Mouse (Mus musculus): Measurements from ENCODE around the gene Rpl10a. TPM values are rescaled to one million over a fixed set of nuclear protein-coding genes. Genes with fewer than 3 reads are reported as not detected.
"Not testable (repeated sequence)": the region's sequence is repeated elsewhere in the genome, so short reads cannot be mapped to it uniquely, and the experiment has no call there.

Rpl10a gene
- total RNA-seq, 4 experiments from 2014 or later: 377 to 515 (median 422) TPM

GRCm38 (mm10) chr17:28308297-28309195, 19.7 kb upstream of the Rpl10a start:
- peak; percentile 79 to 80 for DNase-seq (ENCODE audit: low spot score in 2 of 2)

GRCm38 (mm10) chr17:28310831-28311230, 17.4 kb upstream of the Rpl10a start:
- DNase-seq (ENCODE audit: low spot score in 2 of 2): no peak

DNA sequence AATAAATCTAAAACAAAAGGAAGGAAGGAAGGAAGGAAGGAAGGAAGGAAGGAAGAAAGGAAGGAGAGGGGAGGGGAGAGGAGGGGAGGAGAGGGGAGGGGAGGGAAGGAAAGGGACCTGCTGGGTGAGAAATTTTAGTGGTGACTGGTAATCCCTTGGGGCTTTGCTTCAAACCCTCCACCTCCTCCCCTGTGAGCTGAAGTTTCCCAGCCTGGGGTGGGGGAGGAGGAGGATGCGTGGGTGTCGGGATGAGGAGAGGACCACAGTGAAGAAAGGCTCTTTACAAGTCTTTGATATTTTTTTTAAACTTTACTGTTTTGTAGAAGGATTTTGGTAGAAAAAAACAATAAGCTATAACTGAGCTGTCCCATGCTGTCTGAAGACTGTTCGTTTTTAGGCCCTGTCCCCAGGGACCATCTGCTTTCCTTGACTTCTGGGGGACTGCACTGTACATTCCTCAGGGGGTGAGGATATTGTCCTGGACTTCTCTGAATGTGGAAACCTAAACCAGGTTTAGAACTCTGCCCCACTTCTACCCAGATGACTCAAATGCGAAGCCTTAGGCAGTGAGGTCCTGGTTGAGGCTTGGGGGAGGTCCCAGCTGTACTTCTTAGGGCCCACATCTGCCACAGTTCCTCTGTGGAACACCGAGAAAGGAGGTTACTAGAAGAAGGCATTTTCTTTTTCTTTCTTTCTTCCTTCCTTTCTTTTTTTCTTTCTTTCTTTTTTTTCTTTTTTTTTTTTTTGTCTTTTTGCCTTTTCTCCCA, 16.7 kb upstream of the Rpl10a start:
- DNase-seq (ENCODE audit: low spot score in 2 of 2): no peak

DNA sequence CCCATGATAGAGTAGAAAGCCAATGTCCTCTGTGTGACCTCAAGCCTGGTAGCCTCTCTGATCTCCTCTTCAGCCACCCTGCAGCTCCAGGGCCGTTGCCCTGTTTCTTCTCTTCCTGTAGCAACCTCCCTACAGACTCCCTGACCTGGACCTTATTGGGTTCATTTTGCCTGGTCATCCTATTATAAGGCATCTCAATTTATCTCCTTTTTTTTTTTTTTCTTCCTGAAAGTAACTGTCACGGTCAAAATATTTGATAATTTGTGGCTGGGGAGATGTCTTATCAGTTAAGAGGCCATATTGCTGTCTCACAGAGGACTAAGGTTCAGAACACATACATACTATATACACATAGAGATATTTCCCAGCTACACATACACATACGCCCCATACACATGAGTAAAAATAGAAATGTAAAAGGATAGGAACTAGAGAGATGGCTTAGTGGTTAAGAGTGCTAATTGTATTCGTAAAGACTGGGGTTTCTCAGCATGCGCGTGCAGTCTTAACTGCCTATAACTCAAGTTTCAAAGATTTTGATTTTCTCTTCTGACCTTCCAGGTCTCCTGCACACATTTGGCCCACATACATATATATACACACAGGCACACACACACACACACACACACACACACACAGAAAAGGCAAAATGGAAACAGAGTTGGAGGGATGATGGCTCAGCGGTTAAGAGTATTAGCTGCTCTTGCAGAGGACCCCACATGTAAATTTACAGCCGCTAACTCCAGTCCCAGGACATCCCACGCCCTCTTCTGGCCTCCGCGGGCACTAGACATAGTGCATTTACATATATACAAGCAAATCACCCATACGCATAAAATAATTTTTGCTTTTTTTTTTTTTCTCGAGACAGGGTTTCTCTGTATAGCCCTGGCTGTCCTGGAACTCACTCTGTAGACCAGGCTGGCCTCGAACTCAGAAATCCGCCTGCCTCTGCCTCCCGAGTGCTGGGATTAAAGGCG, 15.7 kb upstream of the Rpl10a start:
- DNase-seq (ENCODE audit: low spot score in 2 of 2): no peak

DNA sequence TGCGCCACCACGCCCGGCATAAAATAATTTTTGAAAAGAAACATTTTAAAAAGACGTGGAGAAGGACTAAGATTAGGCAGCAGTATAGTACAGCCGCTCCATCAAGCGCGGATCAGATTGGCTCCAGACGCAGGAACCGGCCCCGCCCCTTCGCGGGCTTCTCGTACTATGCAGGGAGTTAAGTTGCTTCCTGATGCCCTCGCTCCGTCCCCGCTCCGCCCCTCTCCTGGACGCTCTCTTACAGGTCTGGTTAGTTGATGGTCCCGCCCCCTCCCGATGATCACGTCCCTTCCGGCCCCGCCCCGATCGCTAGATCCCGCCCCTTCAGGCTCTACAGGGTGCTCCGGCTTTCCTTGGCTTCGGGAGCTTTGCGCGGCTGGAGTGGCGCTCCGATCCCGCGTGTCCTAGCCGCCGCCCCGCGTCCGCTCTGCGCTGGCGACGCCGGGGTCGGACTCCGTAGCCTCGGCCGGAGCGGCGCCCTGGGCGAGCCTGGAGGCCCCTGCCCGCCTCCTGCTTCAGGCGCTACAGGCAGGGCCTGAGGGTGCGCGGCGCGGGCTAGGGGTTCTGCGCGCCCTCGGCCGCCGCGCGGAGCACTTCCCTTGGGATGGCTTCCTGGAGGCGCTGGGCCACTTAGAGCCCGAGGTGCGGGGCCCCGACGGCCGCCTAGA, 14.9 kb upstream of the Rpl10a start, which contains the start of gene Fance:
Gene Fance (plus strand): TSS at position 308 of the 668 bp plus-strand sequence.
- peak; percentile 95 to 96 for DNase-seq (ENCODE audit: low spot score in 2 of 2)

DNA sequence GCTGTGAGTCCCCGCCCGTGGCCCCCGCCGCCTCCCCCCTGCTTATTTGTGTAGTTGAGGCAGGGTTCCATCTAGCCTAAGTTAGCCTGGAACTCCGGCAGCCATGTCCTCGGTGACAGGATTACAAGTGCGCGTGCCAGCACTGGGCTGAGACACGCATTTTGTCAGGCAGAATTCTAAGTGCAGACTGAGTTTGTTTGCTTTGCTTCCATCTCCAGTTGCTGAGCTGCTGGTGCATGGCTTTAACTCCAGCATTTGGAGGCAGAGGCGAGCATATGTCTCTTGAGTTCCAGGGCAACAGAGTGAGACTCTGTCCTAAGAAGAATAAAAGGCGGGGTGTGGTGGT, 14.4 kb upstream of the Rpl10a start:
- no peak for DNase-seq (ENCODE audit: low spot score in 2 of 2)

DNA sequence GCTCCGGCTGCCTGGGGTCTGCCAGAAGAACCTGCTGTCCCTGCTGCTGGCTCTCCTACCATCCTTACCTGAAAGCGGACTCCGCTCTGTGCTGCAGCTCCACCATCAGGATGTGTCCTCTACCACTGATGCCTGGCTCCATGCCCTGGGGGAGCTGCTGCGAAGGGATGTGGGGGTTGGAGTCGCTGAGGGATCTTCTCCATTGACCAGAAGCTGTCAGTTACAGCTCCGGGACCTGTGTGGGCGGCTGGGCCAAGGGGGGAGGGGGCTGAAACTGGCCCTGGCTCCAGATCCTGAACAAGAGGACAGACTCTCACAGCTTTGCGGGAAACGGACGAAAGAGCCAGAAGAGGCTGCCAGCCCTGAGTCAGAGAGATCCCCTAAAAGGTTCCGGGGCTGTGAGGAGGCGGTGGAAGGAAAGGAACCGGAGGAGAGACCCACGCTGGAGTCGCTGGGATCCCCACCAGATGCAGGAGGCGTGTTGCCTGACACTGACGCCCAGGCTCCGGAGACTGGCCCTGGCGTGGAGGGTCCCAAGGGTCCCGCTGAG, 12.6 kb upstream of the Rpl10a start:
- DNase-seq (ENCODE audit: low spot score in 2 of 2): no peak

- no peak for DNase-seq (ENCODE audit: low spot score in 2 of 2)
Measured at GRCm38 (mm10) chr17:28316476-28316875, 11.8 kb upstream of the Rpl10a start.

GRCm38 (mm10) chr17:28317091-28317490, 11.2 kb upstream of the Rpl10a start:
- no peak for DNase-seq (ENCODE audit: low spot score in 2 of 2)

- no peak for DNase-seq (ENCODE audit: low spot score in 2 of 2)
Measured at GRCm38 (mm10) chr17:28317725-28318124, 10.5 kb upstream of the Rpl10a start.

GRCm38 (mm10) chr17:28321700-28322099, 6.6 kb upstream of the Rpl10a start:
- no peak for DNase-seq (ENCODE audit: low spot score in 2 of 2)

- no peak for DNase-seq (ENCODE audit: low spot score in 2 of 2)
Measured at GRCm38 (mm10) chr17:28323786-28324185, 4.5 kb upstream of the Rpl10a start.

GRCm38 (mm10) chr17:28324416-28324815, 3.9 kb upstream of the Rpl10a start:
- not testable (repeated sequence) for DNase-seq (ENCODE audit: low spot score in 2 of 2)

- no peak for DNase-seq (ENCODE audit: low spot score in 2 of 2)
Measured at GRCm38 (mm10) chr17:28325751-28326150, 2.5 kb upstream of the Rpl10a start.

- no peak for DNase-seq (ENCODE audit: low spot score in 2 of 2)
Measured at GRCm38 (mm10) chr17:28326951-28327350, 1.3 kb upstream of the Rpl10a start.

DNA sequence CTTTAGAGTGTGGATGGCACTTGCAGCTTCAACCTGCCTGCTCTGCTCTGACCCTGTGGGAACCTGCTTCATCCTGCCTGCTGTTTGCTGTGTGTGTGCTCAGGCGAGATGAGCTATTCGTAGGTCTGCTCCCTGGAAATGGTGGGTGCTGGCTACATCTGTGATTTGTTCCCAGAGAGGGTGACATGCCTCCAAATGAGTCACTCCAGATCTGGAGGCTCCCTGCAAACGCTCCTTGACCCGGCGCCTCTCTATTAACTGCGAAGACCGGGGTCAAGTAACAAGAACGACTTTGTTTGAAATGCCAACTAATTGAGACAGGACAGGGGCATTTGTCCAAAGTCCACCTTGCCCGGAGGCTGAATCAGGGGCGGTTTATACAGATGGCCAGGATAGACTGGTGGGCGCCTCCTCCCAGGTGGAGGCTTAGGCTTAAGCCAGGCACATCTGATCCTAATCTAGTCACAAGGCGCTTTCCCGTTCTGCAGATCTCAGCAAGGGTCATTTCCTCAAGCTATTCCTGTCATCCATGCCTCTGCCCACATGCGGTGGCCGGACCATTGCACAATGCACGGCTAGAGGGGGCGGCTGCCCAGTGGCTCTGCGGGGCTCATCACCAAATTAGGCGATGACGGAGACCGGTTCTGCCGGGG, 472 bp upstream of the Rpl10a start:
- DNase-seq (ENCODE audit: low spot score in 2 of 2): no peak

GRCm38 (mm10) chr17:28328946-28329345, 675 bp downstream of the Rpl10a start:
- DNase-seq (ENCODE audit: low spot score in 2 of 2): no peak

- DNase-seq (ENCODE audit: low spot score in 2 of 2): no peak
Measured at GRCm38 (mm10) chr17:28329503-28330231, 1.4 kb downstream of the Rpl10a start.

GRCm38 (mm10) chr17:28330232-28330546, 1.9 kb downstream of the Rpl10a start:
- DNase-seq (ENCODE audit: low spot score in 2 of 2): no peak

Measured in gastrocnemius, adult 8-10 months (tissue).